Mouse (Mus musculus): Measurements from ENCODE around the gene Myadml2. TPM values are rescaled to one million over a fixed set of nuclear protein-coding genes. Genes with fewer than 3 reads are reported as not detected.

Myadml2 gene
- polyA plus RNA-seq, 1 experiment from 2014 or later = not detected

DNA sequence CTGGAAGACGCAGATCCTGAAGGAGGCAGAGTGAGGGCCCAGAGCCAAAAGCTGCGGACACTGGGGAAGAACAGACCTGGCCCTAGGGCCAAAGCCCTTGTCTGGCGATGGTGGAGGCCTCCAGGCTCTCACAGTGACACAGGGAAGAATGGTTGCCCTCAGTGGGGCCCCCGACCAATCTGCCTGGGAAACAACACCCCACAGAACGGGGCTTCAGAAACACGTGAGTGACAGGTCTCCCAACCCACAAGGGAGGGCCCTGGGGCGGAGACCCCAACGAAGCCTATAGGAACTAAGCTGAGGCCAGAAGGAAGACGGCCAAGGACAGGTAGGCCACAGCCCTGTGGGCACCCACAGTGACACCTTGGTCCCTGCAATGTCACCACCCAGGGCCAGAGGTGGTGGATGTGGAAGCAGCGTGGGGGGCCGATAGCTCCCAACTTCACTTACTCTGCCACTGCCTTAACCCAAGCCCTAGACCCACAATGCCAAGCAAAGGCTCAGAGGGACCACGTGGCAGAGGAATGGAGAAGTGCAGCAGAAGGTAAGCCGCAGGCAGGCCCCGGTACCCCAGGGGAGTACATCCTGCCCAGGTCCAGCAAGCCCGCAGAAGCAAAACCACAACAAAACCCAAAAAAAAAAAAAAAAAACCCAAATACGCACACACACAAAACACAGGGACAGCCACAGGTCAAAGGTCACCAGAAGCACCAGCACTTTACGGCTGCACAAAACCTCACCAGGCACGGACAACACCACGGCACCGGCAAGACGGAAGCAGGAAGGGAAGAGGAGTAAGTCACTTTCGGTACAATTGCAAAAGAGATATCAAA lies 20.3 kb downstream of the Myadml2 start:
- H3K4me2 ChIP-seq (ENCODE audit: low read depth, low read length) = no peak overlapping the region
- H3K36me3 ChIP-seq (ENCODE audit: control insufficient read depth, insufficient read depth, low read length) = peaks cover 5% of the 10 kb centered on the region; the same call in 1 of the 2 replicates
- H3K9me3 ChIP-seq (ENCODE audit: control insufficient read depth, low read length) = no peaks in the 10 kb centered on the region
- no peak overlapping the region for H3K9ac ChIP-seq (ENCODE audit: low read depth, low read length)
- WGBS = 76% methylated on average over 22 of the region's 22 CpGs
- no peak overlapping the region for H3K27ac ChIP-seq (ENCODE audit: low read length)
- H3K4me1 ChIP-seq (ENCODE audit: control insufficient read depth, insufficient read depth, low read length) = peaks cover 39% of the 10 kb centered on the region
- no peak for ATAC-seq
- H3K4me3 ChIP-seq (ENCODE audit: low read length) = no peak overlapping the region
- H3K27me3 ChIP-seq (replicated peaks; ENCODE audit: control insufficient read depth, insufficient read depth, low read length) = no peaks in the 10 kb centered on the region

DNA sequence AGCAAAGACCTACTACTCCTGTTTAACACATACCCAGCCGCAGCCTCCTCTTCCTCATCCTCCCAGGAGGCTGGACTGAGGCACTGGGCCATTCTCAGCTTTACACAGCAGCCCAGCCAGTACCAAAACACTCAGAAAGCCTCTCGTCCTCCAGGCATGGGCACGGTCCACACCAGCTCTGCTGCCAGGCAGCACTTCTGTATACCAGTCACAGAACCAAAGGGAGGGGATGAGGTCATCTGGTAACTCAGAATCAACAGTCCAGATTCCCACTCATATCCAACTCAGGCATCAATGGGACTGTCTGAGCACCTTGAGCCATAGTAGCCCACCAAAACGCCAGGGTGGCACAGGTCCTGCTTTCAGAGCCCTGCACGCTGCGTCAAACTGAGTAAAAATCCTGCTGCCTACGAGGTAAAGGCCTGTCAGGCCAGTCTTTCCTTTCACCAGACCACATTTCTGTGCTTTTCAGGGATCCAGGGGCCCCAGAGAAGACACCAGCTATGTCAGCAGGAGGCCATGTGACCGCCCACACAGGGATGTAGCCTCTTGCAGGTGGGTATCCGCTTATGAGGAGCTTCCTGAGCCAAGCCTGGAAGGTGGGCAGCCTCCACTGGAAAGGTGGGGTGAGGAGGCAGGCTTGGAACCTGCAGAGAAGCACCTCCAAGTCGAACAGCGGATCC lies 21.0 kb downstream of the Myadml2 start:
- H3K27ac ChIP-seq (ENCODE audit: low read length) = no peak overlapping the region
- H3K4me3 ChIP-seq (ENCODE audit: low read length) = no peak overlapping the region
- peaks cover 6% of the 10 kb centered on the region for H3K36me3 ChIP-seq (ENCODE audit: control insufficient read depth, insufficient read depth, low read length)
- no peak for ATAC-seq
- no peaks in the 10 kb centered on the region for H3K9me3 ChIP-seq (ENCODE audit: control insufficient read depth, low read length)
- no peaks in the 10 kb centered on the region for H3K27me3 ChIP-seq (replicated peaks; ENCODE audit: control insufficient read depth, insufficient read depth, low read length)
- H3K4me1 ChIP-seq (ENCODE audit: control insufficient read depth, insufficient read depth, low read length) = peaks cover 34% of the 10 kb centered on the region
- no peak overlapping the region for H3K9ac ChIP-seq (ENCODE audit: low read depth, low read length)
- H3K4me2 ChIP-seq (ENCODE audit: low read depth, low read length) = no peak overlapping the region
- WGBS = 89% methylated on average over 11 of the region's 11 CpGs

DNA sequence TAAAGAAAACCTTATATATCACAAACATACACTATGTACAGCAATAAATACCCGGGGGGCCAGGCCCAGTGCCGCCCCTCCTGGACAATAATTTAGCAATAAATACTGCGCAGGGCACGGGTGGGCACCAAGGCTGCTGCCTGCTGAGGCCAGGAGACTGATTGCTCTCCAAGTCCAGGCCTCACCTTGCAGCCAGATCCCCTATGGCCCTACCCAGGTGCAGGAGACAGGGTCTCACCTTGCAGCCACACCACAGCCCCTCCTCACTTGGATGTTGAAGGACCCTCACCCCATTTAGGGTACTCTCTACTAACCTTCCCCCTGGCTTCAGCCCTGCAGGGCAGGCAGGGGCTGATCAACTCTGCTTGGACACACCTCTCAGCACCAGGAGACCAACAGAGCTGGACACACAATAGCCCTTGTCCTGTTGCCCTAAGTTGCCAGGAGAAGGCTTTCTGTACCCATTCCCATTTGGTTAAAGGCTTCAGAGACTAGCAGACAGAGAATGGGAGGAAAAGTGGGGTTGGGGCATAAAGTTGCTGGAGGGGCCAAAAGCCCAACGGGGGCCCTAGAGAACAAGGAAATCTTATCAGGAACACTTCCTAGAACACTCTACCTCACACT lies 22.7 kb downstream of the Myadml2 start, which contains the start of gene Sirt7:
Gene Sirt7, minus strand, starts transcription at position 89 of the 624 bp plus-strand sequence.
- peaks cover 17% of the 10 kb centered on the region for H3K36me3 ChIP-seq (ENCODE audit: control insufficient read depth, insufficient read depth, low read length)
- H3K4me1 ChIP-seq (ENCODE audit: control insufficient read depth, insufficient read depth, low read length) = peaks cover 19% of the 10 kb centered on the region
- peak; percentile 27 for ATAC-seq

DNA sequence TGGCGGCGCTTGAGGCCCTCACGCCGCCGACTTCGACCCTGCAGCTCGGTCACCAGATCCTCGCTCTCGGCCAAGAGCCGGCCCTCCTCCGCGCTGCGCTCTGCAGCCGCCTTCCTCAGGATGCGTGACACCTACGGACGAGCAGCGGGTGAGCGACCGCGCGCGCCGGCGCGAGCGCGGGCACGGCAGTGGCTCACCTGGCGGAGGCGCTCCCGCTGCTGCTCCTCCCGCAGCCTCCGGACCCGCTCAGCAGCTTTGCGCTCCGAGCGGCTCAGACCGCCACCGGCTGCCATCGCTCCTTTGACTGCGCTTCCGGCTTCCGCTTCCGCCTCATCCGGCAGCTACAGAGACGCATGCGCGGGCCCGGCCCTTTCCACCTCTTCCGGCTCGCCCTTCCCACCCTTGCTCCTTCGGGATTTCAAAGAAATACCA lies 23.3 kb downstream of the Myadml2 start:
- Histone ChIP-seq H3K4me1 (ENCODE audit: control insufficient read depth, insufficient read depth, low read length) (peaks cover 15% of the 10 kb centered on the region), H3K9me3 (ENCODE audit: control insufficient read depth, low read length) (no peaks in the 10 kb centered on the region), H3K4me3 (ENCODE audit: low read length) (peak overlapping the region; percentile 95), H3K27ac (ENCODE audit: low read length) (peak overlapping the region; percentile 89), H3K9ac (ENCODE audit: low read depth, low read length) (peak overlapping the region; percentile 85), H3K36me3 (ENCODE audit: control insufficient read depth, insufficient read depth, low read length) (peaks cover 20% of the 10 kb centered on the region), H3K27me3 (replicated peaks; ENCODE audit: control insufficient read depth, insufficient read depth, low read length) (no peaks in the 10 kb centered on the region), H3K4me2 (ENCODE audit: low read depth, low read length) (peak overlapping the region; percentile 92)
- peak; percentile 85 for ATAC-seq
- under 1% methylated on average over 53 of the region's 53 CpGs for WGBS

More for the DNA sequence above, 22.7 kb downstream of the Myadml2 start, which contains the start of gene Sirt7:
- Histone ChIP-seq H3K4me3 (ENCODE audit: low read length) (peak within 1 kb of the TSS; percentile 95), H3K27ac (ENCODE audit: low read length) (peak within 1 kb of the TSS; percentile 89), H3K27me3 (replicated peaks; ENCODE audit: control insufficient read depth, insufficient read depth, low read length) (no peaks in the 10 kb centered on the region), H3K9me3 (ENCODE audit: control insufficient read depth, low read length) (no peaks in the 10 kb centered on the region), H3K9ac (ENCODE audit: low read depth, low read length) (peak within 1 kb of the TSS; percentile 85), H3K4me2 (ENCODE audit: low read depth, low read length) (peak within 1 kb of the TSS; percentile 92)
- WGBS = 13% methylated on average over 5 of the region's 5 CpGs

DNA sequence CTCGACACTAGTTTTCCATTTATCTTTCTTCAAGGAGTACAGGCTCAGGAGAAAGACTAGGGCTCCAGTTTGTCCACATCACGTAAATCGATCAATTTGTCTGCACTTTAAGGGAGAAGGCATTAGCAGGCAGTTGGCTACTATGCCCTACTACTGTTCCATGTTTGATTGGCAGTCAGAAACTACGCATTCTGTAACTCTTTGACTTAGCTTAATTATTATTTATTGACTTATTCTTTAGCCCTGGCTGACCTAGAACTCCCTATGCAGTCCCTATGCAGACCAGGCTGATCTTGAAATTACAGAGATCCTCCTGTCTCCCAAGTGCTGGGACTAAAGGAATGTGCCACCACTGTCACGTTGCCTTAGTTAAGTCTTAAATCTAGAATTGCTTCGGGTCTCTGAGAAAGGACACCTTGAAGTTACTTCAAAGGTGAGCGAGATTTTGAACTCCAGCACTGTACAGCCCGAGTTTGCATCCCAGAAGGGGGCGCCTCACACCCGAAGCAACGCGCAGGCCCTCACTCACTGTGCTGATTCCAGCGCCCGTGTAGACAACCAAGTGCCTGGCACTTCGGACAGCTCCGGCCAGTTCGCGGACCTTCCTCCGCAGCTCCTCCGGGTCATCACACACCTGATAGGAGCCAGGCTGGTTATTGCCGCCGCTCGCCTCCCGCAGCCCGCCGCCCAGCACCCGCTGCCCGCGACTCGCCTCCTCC lies 23.8 kb downstream of the Myadml2 start:
- Histone ChIP-seq H3K27me3 (replicated peaks; ENCODE audit: control insufficient read depth, insufficient read depth, low read length) (no peaks in the 10 kb centered on the region), H3K4me3 (ENCODE audit: low read length) (peak overlapping the region; percentile 95), H3K27ac (ENCODE audit: low read length) (peak overlapping the region; percentile 89), H3K36me3 (ENCODE audit: control insufficient read depth, insufficient read depth, low read length) (peaks cover 21% of the 10 kb centered on the region), H3K4me2 (ENCODE audit: low read depth, low read length) (peak overlapping the region; percentile 92), H3K9ac (ENCODE audit: low read depth, low read length) (peak overlapping the region; percentile 85), H3K4me1 (ENCODE audit: control insufficient read depth, insufficient read depth, low read length) (peaks cover 11% of the 10 kb centered on the region), H3K9me3 (ENCODE audit: control insufficient read depth, low read length) (no peaks in the 10 kb centered on the region)
- WGBS = 12% methylated on average over 30 of the region's 30 CpGs
- ATAC-seq = peak; percentile 80

DNA sequence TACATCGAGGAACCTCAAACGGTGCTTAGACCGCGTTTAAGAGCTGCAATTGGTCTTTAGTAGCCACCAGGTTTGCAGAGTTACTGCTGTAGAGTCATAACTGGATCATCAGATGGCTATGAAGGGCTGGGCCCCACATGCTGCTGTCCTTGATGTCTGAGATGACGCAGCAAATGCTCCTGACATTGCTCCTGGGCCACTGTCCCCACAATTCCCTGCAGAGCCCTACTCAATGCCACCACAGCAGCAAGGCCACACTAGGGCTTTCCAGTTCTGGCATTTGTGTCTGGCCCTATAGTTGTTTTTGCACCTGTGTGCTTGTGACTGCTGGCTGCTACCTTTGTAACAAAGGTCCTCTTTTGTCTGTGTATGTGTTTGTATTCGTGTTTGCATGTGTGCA lies 25.2 kb downstream of the Myadml2 start:
- Histone ChIP-seq H3K4me3 (ENCODE audit: low read length) (no peak overlapping the region), H3K9me3 (ENCODE audit: control insufficient read depth, low read length) (no peaks in the 10 kb centered on the region), H3K9ac (ENCODE audit: low read depth, low read length) (no peak overlapping the region), H3K4me1 (ENCODE audit: control insufficient read depth, insufficient read depth, low read length) (peaks cover 11% of the 10 kb centered on the region), H3K27ac (ENCODE audit: low read length) (no peak overlapping the region), H3K27me3 (replicated peaks; ENCODE audit: control insufficient read depth, insufficient read depth, low read length) (no peaks in the 10 kb centered on the region), H3K36me3 (ENCODE audit: control insufficient read depth, insufficient read depth, low read length) (peaks cover 19% of the 10 kb centered on the region), H3K4me2 (ENCODE audit: low read depth, low read length) (no peak overlapping the region)
- 89% methylated on average over 6 of the region's 6 CpGs for WGBS
- ATAC-seq = no peak

DNA sequence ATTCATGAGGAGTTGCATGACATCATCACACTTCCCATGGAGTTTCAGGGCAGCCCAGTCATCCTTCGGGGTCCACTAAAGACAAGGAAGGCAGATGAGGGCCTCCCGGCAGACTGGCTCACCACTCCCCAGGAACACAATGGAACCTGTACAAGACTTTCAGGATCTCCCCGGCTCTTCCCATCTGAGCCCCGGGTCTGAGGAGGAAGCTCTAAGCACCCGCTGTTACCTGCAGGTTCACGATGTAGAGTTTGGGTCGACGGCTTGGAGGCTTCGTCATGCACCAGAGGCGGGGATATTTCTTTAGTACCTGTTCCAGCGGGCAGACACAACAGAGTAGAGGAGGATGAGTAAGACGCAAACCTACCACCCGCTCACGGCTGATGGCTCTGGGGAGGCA lies 27.8 kb downstream of the Myadml2 start:
- H3K4me3 ChIP-seq (ENCODE audit: low read length) = no peak overlapping the region
- WGBS = 94% methylated on average over 14 of the region's 14 CpGs
- no peaks in the 10 kb centered on the region for H3K27me3 ChIP-seq (replicated peaks; ENCODE audit: control insufficient read depth, insufficient read depth, low read length)
- H3K27ac ChIP-seq (ENCODE audit: low read length) = no peak overlapping the region
- peaks cover 19% of the 10 kb centered on the region for H3K36me3 ChIP-seq (ENCODE audit: control insufficient read depth, insufficient read depth, low read length)
- no peak for ATAC-seq
- no peak overlapping the region for H3K9ac ChIP-seq (ENCODE audit: low read depth, low read length)
- no peak overlapping the region for H3K4me2 ChIP-seq (ENCODE audit: low read depth, low read length)
- H3K4me1 ChIP-seq (ENCODE audit: control insufficient read depth, insufficient read depth, low read length) = peaks cover 22% of the 10 kb centered on the region
- H3K9me3 ChIP-seq (ENCODE audit: control insufficient read depth, low read length) = no peaks in the 10 kb centered on the region

DNA sequence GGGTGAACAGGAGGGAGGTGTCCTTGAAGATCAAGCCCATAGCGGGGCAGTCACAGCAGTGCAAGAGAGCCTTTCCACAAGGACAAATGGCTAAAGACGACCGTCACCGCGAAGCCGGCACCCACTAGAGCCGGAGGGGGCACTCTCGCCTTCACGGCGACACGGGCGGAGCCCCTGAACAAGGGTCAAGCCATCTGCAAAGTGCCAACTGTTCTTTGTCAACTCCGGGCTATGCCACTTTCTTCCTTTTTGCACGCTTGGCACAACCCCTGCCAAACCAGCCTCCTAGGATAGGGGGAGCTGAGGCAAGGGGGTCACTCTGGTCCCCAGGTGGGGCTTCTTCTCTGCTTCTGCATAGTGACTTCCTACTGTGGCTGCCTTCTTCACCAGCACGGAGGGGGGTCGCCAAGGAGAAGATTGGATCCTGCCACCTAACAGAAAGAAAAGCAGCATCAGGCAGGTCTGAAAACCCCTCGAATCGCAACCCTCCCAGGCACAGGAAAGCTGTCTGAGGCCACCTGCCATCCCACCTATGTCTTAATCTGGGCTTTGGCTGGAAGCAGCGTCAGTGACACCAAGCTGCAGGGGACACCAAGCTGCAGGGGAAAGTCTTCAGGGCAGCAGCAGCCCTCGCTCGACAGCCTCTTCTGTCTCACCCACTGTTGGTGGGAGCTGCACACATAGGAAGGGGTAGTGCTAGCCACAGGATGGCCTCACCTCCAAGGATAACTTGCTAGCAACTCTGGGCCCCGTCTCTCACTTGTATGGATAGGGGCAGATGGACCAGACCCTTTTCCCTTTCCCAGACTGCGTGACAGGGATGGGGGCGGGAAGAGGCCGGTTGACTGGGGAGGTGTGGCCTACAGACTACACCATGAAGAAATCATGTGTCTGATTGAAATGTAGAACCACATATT lies 29.1 kb downstream of the Myadml2 start:
- Histone ChIP-seq H3K4me3 (ENCODE audit: low read length) (no peak overlapping the region), H3K9ac (ENCODE audit: low read depth, low read length) (no peak overlapping the region; the same call in 1 of the 2 replicates), H3K4me1 (ENCODE audit: control insufficient read depth, insufficient read depth, low read length) (peaks cover 20% of the 10 kb centered on the region), H3K27me3 (replicated peaks; ENCODE audit: control insufficient read depth, insufficient read depth, low read length) (no peaks in the 10 kb centered on the region), H3K4me2 (ENCODE audit: low read depth, low read length) (no peak overlapping the region), H3K9me3 (ENCODE audit: control insufficient read depth, low read length) (no peaks in the 10 kb centered on the region), H3K36me3 (ENCODE audit: control insufficient read depth, insufficient read depth, low read length) (peaks cover 19% of the 10 kb centered on the region), H3K27ac (ENCODE audit: low read length) (peak overlapping the region; percentile 84)
- WGBS = 90% methylated on average over 25 of the region's 25 CpGs
- ATAC-seq = no peak
